Mouse (Mus musculus) cerebellum, adult 8-10 months (tissue): ENCODE measurements around the gene H2-Oa.

Source experiments
- DNase-seq: peaks from one replicate; pipeline ENCODE4 v3.0.0; 2022

Gene H2-Oa

DNA sequence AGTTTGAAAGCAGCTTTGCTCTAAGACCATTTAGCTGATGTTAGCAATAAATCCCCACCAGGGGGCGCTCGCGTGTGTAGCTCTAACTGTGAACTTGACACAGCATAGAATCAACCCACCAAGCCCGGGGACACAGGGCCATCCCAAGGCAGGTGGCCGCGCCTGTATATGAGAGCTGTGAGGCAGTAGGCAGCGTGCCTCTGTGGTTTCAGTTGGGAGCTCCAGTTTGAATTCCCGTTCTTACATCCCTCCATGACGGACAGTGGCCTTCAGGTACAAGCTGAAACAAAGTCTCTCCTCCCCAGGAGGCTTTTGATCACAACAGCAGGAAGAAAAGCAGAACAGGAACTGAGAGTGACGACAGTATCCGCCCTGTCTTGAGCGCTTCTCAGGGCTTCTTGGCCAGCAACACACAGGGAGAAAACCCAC lies 9.5 kb downstream of the H2-Oa start:
- DNase-seq: peak; percentile 88

- no peak for DNase-seq
These were observed 10.7 kb downstream of the H2-Oa start for GRCm38 (mm10) chr17:34102831-34103230.

DNA sequence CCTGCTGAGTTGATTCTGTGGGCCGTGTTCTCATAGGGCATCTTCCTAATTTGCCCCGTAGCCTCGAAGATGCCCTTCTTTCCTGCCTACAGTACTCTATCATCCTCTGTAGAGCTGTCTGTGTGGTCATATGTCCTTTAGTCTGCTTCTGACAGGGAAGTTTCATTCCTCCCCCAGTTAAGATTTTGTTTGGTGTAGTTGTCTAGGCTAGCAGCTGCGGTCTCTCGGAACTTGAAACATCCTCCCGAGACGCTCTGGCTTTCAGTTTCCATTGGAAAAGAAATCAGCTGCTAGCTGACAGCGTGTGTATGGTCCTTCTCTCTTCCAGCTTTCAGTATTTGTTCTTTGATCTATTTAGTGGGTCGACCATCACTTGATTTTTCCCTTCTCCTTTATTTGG lies 12.7 kb downstream of the H2-Oa start:
- DNase-seq: no peak

GRCm38 (mm10) chr17:34106555-34106954 lies 14.4 kb downstream of the H2-Oa start:
- DNase-seq: no peak

DNA sequence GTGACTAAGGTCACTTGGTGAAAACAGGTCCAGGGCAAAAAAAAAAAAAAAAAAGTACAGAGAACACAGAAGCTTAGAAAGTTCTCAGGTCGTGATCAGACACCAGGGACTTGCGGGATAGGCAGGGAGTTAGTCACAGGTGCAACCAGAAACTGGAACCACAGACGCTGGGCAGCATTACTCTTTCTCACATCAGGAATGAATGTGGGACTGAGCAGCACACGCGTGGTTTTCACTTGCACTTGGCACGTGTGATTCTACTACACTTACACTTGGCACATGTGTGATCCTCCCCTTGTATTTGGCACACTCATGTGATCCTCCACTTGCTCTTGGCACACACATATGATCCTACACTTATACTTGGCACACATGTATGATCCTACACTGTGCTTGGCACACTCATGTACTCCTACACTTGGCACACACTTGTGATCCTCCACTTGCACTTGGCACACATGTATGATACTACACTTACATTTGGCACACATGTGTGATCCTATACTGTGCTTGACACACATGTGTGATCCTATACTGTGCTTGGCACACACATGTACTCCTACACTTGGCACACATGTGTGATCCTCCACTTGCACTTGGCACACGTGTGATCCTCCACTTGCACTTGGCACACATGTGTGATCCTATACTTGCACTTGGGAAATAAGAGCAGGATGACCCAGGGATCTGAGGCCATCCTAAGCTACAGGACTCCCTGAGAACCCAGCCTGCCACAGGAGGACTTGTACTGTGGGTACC lies 15.1 kb downstream of the H2-Oa start:
- DNase-seq: no peak

- no peak for DNase-seq
These were observed 16.3 kb downstream of the H2-Oa start for GRCm38 (mm10) chr17:34108460-34108859.

- no peak for DNase-seq
These were observed 17.1 kb downstream of the H2-Oa start for GRCm38 (mm10) chr17:34109038-34109805.

DNA sequence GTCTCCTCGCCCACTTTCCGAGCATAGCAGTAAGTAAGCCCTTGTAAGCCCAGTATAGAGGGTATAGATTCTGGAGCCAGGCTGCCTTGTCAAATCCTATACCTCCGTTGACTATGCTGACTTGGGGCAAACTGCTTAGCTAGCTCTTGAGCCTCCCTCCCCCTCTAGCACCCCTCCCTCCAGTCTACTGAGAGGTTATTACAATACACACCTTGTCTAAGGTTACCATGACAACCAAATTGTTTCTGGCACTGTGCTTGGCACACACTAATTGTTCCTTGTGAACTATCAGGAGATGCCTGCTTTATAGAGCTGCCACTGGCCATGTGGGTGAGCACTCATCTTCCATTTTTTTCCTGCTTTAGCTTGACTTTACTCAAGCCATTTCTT lies 17.7 kb downstream of the H2-Oa start:
- no peak for DNase-seq

DNA sequence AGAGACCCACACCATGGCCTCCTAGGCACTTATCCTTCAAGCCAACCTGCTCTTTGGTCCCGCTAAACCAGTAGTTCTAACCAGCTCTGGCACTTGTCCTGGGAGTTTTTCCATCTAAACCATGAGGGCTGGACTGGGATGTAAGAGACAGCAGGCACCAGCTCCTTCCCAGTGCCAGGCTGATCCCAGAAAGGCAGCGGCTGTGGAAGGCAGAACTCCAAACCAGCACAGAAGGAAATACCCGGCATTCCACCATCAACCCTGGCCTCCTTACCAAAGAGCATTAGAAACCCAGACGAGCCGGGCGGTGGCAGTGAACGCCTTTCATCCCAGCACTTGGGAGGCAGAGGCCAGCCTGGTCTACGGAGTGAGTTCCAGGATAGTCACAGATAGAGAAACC lies 18.2 kb downstream of the H2-Oa start:
- no peak for DNase-seq

DNA sequence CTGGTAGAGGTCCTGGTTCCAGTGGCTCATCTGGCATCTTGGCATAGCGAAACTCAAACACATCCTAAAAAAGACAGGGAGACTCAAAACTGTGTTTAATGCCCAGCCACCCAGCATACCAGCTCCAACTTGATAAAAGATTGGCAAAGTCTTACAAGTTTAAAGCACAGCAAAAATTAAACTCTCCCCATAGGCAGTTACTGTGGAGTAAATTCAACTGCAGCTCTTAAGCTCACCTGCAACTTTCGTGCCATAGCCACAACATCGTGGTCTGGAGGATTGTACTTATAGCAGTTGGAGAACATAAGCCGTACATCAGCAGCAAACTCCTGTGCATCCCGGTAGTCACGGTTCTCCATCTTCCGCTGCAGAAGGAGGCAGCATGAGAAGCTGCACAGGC lies 22.0 kb downstream of the H2-Oa start:
- DNase-seq: peak; percentile 6

DNA sequence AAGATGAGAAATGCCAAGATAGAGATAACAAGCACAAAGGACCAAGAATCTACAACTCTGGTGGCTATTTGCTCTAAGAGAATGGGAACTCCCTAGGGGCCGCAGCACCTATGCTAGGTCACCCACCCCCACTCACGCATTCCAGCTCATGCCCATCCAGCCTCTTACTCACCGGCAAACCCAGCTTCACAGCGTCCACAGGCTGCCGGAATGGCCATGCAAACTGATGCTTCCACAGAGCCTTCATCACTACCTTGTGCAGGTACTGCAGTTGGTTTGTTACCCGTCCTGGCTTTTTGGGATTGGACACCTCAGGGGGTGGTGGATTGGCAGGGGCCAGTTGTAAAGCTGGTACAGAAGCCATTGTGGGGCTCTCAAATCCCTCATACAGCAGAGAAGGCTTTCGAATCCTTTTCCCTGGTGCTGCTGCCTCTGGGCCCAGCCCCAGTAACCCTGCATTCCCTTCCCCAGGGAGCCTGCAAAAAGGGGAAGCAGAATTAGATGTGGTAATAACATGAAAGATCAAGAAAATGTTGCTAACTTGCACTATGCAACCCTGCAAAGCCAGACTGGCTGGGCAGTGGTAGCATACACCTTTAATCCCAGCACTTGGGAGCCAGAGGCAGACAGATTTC lies 24.7 kb downstream of the H2-Oa start:
- DNase-seq: peak; percentile 36

DNA sequence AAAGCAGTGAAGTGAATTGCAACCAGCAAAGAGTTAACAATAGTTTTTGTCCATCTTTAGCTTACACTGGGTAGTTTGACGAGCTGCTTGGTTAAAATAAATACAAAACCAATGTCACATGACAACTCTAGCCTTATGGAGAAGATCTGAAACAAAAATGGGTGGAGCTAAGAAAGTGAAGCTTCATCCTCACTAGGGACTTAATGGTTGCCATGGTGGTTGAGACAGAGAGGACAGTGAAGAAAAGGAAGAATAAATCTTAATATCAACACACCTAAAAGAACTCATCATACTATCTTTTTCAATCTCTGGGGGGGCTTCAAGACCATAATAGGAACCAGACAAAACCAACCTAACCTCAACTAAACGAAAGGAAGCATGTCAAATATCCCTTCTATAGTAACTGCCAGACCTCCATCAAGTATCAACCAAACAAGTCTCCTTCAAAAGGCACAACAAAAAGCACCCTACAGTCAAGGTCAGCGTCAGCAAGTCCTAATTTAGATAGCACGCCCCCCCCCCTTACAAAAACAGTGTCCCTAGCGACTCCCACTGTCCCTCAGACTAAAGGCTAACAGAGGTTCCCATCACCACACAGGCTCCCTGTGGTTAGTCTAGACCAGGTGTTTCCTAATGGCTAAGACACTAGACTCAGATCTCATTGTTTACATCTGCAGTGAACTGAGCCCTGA lies 25.4 kb downstream of the H2-Oa start:
- DNase-seq: peak; percentile 5

- peak; percentile 65 for DNase-seq
These were observed 26.2 kb downstream of the H2-Oa start for GRCm38 (mm10) chr17:34118113-34118872.

- DNase-seq: no peak
These were observed 26.7 kb downstream of the H2-Oa start for GRCm38 (mm10) chr17:34118873-34119248.

DNA sequence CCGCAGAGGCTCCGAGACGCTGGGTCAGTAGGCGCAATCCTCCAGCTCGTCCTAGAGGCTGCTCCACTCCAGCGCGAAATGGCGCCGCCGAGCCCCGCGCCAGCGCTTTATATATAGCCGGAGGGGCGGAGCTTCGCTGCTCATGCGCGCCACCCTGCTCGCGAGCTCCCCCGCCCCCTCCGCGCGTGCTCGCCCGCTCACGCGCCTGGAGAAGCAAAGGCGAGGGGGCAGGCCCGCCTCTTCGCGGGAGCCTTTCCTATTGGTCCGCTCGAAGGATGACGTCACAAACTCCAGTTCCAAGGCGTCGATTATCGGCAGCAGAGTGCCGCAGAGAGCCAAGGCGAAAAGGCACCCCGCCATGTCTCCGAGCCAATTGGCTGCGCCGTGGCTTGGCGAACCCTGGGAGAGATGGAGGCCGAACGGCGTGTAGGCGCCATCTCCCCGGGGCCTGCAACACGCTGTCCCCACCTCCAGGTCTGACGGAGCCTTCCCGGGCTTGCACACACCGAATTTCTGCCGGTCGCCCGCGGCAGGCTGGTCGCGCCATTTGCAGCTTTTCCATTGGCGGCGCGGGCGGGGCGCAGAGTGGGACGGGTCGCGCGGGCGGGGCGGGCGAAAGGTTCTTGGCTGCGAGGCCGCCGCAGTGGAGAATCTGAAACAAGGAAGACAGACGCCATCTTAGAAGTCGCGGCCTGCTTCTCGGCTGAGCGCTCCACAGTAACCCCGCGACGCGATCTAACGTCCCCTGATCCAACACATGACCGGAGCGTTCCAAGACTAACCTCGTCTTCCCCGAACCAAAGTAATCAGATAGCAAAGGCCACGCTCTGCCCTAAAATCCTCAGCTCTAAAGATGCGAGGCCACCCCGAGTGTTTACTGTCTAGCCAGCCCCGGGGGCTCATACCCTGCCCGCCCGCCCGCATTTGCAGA lies 27.4 kb downstream of the H2-Oa start, which contains the start of gene H2-DMa:
TSS of gene H2-DMa (plus strand) at position 293 of the 931 bp plus-strand sequence.
- peak; percentile 98 for DNase-seq

DNA sequence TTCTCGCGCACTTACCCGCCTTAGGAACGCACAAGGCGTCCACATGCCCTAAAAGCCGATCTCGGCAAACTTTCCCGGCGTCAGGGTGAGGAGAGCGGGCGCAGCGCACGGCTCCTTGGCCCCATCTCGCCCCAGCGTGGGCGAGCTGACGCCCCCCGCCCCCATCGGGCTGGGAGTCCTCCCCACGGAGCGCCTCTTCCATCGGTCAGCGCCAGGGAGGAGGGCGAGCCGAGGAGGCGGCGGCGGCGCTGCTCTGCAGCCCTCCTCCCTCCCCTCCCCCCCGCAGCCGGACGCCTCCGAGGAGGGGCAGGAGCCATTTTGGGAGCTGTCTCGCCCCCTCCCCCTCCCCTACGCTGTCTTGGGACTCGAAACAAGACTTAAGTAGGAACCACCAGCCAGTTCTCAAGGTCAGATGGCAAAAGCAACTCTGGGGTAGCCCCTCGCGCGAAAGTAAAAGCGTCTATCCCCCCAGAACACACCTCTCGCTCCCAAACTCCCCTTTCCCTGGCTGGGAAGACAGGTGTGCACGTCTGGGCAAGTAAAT lies 28.1 kb downstream of the H2-Oa start:
- peak; percentile 88 for DNase-seq

DNA sequence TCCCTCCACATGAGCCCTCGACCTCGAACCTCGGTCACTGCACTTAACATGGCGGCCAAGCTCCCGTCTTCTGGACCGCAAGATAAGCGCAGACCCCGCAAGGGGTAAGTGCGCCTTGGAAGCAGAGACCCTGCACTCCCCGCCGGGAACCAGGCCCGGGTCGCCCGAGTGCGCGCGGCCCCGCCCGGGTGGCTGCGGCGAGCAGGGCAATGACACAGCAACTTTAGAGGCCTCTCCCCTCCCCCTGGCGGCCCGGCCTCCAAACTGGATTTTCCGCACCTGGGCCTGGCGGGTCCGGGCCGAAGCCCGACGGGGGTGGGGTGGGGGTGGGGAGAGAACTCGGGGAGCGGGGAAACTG lies 28.7 kb downstream of the H2-Oa start:
- DNase-seq: peak; percentile 85

DNA sequence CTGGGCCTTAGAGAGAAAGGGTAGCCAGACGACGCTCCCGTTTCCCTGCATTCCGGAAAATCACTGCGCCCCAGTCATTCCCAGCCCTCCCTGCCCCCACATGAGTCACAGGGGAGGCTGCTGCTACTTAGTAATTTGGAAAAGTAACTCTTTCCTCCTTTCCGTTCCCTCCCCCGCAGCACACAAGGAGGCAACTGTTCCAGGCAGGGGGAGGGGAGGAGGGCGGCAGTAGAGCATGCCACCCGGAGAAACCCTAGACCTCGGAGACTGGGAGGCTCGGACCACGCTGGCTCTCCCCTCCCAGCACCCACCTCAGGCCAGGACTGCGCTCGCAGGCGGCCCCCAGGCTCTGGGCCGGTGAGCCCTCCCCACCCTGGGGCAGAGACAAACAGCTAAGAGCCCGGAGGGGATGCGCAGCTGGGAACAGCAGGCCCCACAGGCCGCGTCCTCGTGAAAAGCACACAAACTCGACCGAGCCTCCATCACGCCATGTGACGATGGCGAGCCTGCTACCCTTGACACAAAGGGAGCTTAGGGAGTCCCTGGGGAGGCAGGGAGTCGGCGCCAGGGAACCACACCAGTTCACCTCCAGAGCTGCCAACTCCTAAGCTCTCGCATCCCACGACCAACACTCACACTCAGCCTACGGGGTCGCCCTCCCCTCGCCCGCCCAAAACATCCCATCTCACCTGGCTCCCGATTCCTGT lies 29.2 kb downstream of the H2-Oa start:
- peak; percentile 83 for DNase-seq

DNA sequence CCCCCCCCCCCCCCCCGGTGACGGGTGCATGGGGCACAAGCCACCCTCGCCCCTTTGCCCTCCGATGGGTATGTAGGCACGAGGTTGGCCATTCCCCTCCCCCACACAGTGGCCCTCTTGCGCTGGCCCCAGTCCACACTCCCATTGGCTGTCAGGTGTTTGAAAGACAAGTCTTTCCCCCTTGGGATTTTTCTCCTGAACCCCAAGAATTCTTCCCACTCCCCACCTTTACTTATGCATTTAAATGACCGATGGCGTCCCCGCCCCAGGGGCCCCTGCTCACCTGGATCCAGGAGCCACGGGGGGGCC lies 29.7 kb downstream of the H2-Oa start:
- DNase-seq: peak; percentile 81

DNA sequence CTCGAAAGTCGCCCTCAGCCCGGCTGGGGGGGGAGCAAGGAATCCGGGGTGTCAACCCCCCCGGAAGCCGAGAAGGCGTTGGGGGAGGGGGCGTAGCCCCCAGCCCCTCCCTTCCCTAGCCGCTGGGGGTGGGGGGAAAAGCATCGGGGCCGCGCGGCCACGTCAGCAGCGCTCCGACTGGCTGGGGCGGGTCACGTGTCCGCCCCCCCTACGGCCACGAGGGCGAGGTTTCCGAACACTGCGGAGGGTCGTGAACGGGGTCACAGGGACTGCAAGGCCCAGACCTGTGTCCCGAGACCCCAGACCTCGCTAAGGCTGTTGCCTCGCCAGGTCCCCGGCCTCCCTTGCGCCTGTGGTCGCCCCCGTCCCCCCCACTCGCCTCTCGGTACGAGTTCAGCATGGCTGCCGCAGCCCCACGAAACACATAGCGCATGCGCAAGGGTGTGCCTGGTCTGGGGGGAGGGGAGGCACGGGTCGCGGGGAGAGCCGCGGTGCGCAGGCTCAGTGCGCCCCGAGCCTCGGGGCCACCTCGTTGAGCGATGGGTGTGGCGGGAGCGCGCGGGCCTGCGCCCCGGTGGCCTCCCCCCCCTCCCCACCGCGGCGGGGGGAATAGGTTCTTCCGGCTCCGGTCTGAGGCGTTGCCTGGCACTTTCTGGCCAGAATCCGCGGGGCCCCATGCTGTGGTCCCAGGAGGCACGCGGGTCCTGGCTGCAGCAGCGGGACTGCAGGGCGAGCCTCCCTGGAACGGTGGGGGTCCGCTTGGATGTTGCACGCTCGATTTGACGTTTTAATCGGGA lies 30.2 kb downstream of the H2-Oa start, which contains the start of gene Brd2:
TSS of gene Brd2 (minus strand) at position 447 of the 797 bp plus-strand sequence.
- peak; percentile 98 for DNase-seq
